Mouse (Mus musculus): ENCODE results near the gene Pdk2. TPM values are rescaled to one million over a fixed set of nuclear protein-coding genes. Genes with fewer than 3 reads are reported as not detected.

Pdk2 gene
- total and polyA plus RNA-seq, 2 experiments from 2014 or later = 168 to 179 TPM

DNA sequence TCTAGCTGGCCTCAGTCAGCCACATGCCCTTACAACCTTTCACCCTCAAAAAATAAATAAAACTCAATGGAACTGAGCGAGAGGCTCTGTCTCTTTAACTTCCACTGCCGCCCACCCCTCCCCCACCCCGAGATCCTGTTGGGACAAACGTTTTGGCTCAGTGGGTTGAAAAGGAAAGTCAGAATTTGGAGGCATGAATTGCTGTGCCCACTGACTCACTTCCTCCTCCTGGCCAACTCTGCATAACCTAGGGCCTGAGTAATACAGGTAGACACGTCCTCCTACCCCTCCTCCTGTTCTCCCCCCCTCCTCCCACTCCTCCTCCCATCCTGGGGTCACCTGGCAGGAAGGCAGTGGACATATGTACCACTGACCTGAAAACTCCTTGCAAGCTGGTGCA lies 44.6 kb upstream of the Pdk2 start:
- peaks cover 9% of the 10 kb centered on the region for H3K4me1 ChIP-seq (ENCODE audit: control insufficient read depth, insufficient read depth)
- H3K4me2 ChIP-seq (ENCODE audit: low read depth, low read length) = no peak overlapping the region
- H3K36me3 ChIP-seq (replicated peaks; ENCODE audit: control insufficient read depth, insufficient read depth, low read length) = no peaks in the 10 kb centered on the region
- no peak overlapping the region for H3K9ac ChIP-seq (replicated peaks; ENCODE audit: low read depth, low read length)
- H3K4me3 ChIP-seq (ENCODE audit: low read depth, low read length) = no peak overlapping the region
- DNase-seq (ENCODE audit: low spot score) (no peak), ATAC-seq (ENCODE audit: insufficient read depth, low read depth) (no peak)
- TF ChIP-seq CTCF (IDR thresholded peaks at IDR 0.05; ENCODE audit: low read depth) (no peak), EP300 (IDR thresholded peaks at IDR 0.05; ENCODE audit: low read depth) (no peak)
- H3K9me3 ChIP-seq (replicated peaks; ENCODE audit: control insufficient read depth, low read length) = no peaks in the 10 kb centered on the region
- 31% methylated on average over 5 of the region's 5 CpGs for WGBS
- no peak overlapping the region for H3K27ac ChIP-seq (ENCODE audit: low read depth)
- no peaks in the 10 kb centered on the region for H3K27me3 ChIP-seq (ENCODE audit: control insufficient read depth, insufficient read depth, low read length)

DNA sequence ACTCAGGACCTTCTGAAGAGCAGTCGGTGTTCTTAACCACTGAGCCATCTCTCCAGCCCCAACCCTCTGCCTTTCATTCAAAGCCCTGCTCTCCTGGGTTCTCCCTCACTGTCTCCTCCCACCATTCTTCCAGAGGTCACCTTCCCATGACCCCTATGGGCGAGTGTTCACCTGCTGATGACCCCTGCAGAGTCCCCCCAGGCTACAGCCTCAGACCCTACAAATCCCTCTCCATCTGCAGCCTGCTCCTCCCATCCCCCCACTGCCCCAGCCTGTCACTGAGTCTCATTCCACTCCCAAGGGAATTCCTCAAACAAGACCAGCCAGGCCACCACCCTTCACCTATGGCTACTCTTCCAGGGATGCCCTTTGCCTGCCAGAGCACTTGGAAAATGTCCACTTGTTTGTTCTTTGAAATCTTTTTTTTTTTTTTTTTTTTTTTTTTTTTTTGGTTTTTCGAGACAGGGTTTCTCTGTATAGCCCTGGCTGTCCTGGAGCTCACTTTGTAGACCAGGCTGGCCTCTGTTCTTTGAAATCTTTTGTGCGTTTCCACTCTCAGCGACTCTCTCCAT lies 43.7 kb upstream of the Pdk2 start:
- Histone ChIP-seq H3K9me3 (replicated peaks; ENCODE audit: control insufficient read depth, low read length) (no peaks in the 10 kb centered on the region), H3K4me2 (ENCODE audit: low read depth, low read length) (no peak overlapping the region), H3K4me1 (ENCODE audit: control insufficient read depth, insufficient read depth) (peaks cover 11% of the 10 kb centered on the region), H3K27ac (ENCODE audit: low read depth) (no peak overlapping the region), H3K27me3 (ENCODE audit: control insufficient read depth, insufficient read depth, low read length) (no peaks in the 10 kb centered on the region), H3K9ac (replicated peaks; ENCODE audit: low read depth, low read length) (no peak overlapping the region), H3K4me3 (ENCODE audit: low read depth, low read length) (no peak overlapping the region), H3K36me3 (replicated peaks; ENCODE audit: control insufficient read depth, insufficient read depth, low read length) (no peaks in the 10 kb centered on the region)
- 54% methylated on average over 5 of the region's 5 CpGs for WGBS
- no peak for ATAC-seq (ENCODE audit: insufficient read depth, low read depth)
- no peak for TF ChIP-seq EP300 (IDR thresholded peaks at IDR 0.05; ENCODE audit: low read depth)
- no peak for TF ChIP-seq CTCF (IDR thresholded peaks at IDR 0.05; ENCODE audit: low read depth)
- no peak for DNase-seq (ENCODE audit: low spot score)

DNA sequence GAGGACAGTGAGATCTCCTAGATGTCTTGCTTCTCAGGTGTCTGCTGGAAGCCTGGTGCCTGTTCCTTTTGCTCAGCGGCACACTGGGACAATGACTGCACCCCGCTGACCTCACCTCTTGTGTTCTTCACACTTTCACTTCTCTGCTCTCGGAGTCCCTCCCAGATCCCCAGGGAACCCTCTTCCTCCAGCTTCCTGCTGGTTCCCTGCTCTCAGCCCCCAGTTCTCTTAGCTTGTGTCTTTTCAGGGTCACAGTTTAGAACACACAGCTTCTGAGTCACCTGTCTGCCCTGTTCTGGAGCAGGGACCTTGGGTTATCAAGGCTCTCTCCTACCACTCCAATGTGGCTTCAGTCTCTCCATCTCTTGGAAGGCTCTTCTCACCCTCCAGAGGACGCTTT lies 43.0 kb upstream of the Pdk2 start:
- Histone ChIP-seq H3K36me3 (replicated peaks; ENCODE audit: control insufficient read depth, insufficient read depth, low read length) (no peaks in the 10 kb centered on the region), H3K27me3 (ENCODE audit: control insufficient read depth, insufficient read depth, low read length) (no peaks in the 10 kb centered on the region), H3K4me2 (ENCODE audit: low read depth, low read length) (no peak overlapping the region), H3K4me3 (ENCODE audit: low read depth, low read length) (no peak overlapping the region), H3K4me1 (ENCODE audit: control insufficient read depth, insufficient read depth) (peaks cover 18% of the 10 kb centered on the region), H3K27ac (ENCODE audit: low read depth) (no peak overlapping the region), H3K9me3 (replicated peaks; ENCODE audit: control insufficient read depth, low read length) (no peaks in the 10 kb centered on the region), H3K9ac (replicated peaks; ENCODE audit: low read depth, low read length) (no peak overlapping the region)
- DNase-seq (ENCODE audit: low spot score) = no peak
- no peak for ATAC-seq (ENCODE audit: insufficient read depth, low read depth)
- no peak for TF ChIP-seq EP300 (IDR thresholded peaks at IDR 0.05; ENCODE audit: low read depth)
- no peak for TF ChIP-seq CTCF (IDR thresholded peaks at IDR 0.05; ENCODE audit: low read depth)
- 59% methylated on average over 4 of the region's 4 CpGs for WGBS

DNA sequence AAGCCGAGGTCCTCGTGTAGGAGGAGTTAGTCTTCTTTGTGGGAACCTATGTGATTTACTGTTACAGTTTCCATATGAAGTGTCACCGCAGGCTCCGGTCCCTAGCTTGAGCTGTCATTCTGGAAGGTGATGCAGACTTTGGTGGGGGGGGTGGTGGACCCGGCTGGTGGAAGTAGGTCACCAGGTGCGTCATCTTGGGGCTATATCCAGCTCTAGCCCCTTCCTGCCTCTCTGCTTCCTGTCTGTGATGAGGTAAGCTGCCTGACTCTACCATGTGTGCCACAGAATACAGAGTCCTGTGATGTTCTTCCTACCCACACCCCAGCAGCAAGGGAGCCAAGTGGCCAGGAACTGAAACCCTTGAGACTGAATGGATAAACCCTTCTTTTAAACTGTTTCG lies 41.7 kb upstream of the Pdk2 start:
- H3K36me3 ChIP-seq (replicated peaks; ENCODE audit: control insufficient read depth, insufficient read depth, low read length) = no peaks in the 10 kb centered on the region
- no peak overlapping the region for H3K4me3 ChIP-seq (ENCODE audit: low read depth, low read length)
- ATAC-seq (ENCODE audit: insufficient read depth, low read depth) (no peak), DNase-seq (ENCODE audit: low spot score) (no peak)
- no peak overlapping the region for H3K4me2 ChIP-seq (ENCODE audit: low read depth, low read length)
- no peaks in the 10 kb centered on the region for H3K27me3 ChIP-seq (ENCODE audit: control insufficient read depth, insufficient read depth, low read length)
- TF ChIP-seq CTCF (IDR thresholded peaks at IDR 0.05; ENCODE audit: low read depth) (no peak), EP300 (IDR thresholded peaks at IDR 0.05; ENCODE audit: low read depth) (no peak)
- peaks cover 31% of the 10 kb centered on the region for H3K4me1 ChIP-seq (ENCODE audit: control insufficient read depth, insufficient read depth)
- no peak overlapping the region for H3K27ac ChIP-seq (ENCODE audit: low read depth)
- WGBS = 85% methylated on average over 7 of the region's 7 CpGs
- no peak overlapping the region for H3K9ac ChIP-seq (replicated peaks; ENCODE audit: low read depth, low read length)
- no peaks in the 10 kb centered on the region for H3K9me3 ChIP-seq (replicated peaks; ENCODE audit: control insufficient read depth, low read length)

DNA sequence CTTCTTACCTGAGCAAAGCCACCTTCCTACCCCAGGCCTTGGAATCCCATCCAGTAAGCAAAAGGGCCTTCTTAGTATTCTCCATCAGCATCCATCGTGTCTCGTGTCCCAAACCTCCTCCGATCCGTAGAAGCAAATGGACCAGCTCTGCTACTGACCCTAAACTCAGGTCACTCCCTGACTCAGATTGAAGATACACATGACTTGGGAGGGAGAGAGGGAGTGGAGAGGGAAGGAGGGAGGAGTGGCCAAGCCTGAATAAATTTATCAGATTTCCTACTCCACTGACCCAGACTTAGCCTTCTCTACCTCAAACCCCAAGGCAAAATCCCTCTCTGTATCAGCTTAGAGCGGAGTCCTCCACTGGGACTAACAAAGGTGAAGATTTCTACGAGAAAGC lies 39.6 kb upstream of the Pdk2 start:
- DNase-seq (ENCODE audit: low spot score) = no peak
- H3K4me2 ChIP-seq (ENCODE audit: low read depth, low read length) = no peak overlapping the region
- no peak overlapping the region for H3K9ac ChIP-seq (replicated peaks; ENCODE audit: low read depth, low read length)
- peaks cover 31% of the 10 kb centered on the region for H3K4me1 ChIP-seq (ENCODE audit: control insufficient read depth, insufficient read depth)
- H3K27ac ChIP-seq (ENCODE audit: low read depth) = no peak overlapping the region
- no peak for TF ChIP-seq EP300 (IDR thresholded peaks at IDR 0.05; ENCODE audit: low read depth)
- TF ChIP-seq CTCF (IDR thresholded peaks at IDR 0.05; ENCODE audit: low read depth) = no peak
- no peaks in the 10 kb centered on the region for H3K9me3 ChIP-seq (replicated peaks; ENCODE audit: control insufficient read depth, low read length)
- H3K36me3 ChIP-seq (replicated peaks; ENCODE audit: control insufficient read depth, insufficient read depth, low read length) = no peaks in the 10 kb centered on the region
- no peak for ATAC-seq (ENCODE audit: insufficient read depth, low read depth)
- no peaks in the 10 kb centered on the region for H3K27me3 ChIP-seq (ENCODE audit: control insufficient read depth, insufficient read depth, low read length)
- no peak overlapping the region for H3K4me3 ChIP-seq (ENCODE audit: low read depth, low read length)
- WGBS = 89% methylated on average over 6 of the region's 6 CpGs

DNA sequence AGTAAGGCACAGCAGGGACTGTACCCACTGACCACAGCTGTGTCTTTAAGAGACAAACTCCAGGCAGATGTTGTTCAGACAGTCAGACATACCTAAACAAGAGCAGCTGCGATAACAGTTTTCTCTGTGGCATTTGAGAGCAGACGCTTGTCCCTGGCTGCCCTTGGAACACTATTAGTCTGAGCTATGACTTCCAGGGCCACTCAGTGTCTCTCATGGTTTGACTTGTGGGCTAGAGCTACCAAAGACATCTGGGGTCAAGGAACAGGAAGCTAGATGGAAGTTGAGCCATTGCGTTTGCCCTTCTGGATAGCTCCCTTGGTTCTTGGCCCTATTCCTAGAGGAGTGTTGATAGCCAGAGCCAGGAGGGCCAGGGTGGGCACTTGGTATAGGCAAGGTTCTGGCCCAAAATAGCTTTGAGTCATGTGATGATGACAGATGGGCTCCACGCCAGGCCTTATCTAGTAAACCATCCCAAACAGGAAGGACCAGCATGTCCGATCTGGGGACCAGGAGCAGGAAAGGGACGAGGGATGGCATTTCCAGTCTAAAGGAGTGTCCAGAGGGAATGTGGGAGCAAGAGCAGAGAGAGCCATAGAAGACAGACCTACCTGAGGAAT lies 38.2 kb upstream of the Pdk2 start:
- TF ChIP-seq CTCF (IDR thresholded peaks at IDR 0.05; ENCODE audit: low read depth) (no peak), EP300 (IDR thresholded peaks at IDR 0.05; ENCODE audit: low read depth) (no peak)
- DNase-seq (ENCODE audit: low spot score) (no peak), ATAC-seq (ENCODE audit: insufficient read depth, low read depth) (no peak)
- Histone ChIP-seq H3K4me2 (ENCODE audit: low read depth, low read length) (0 out of 2 replicates have a peak overlapping the region, but pooled peaks have one; percentile 7), H3K27ac (ENCODE audit: low read depth) (peak overlapping the region; percentile 61), H3K4me1 (ENCODE audit: control insufficient read depth, insufficient read depth) (peaks cover 42% of the 10 kb centered on the region), H3K36me3 (replicated peaks; ENCODE audit: control insufficient read depth, insufficient read depth, low read length) (no peaks in the 10 kb centered on the region), H3K9ac (replicated peaks; ENCODE audit: low read depth, low read length) (no peak overlapping the region), H3K4me3 (ENCODE audit: low read depth, low read length) (no peak overlapping the region), H3K27me3 (ENCODE audit: control insufficient read depth, insufficient read depth, low read length) (no peaks in the 10 kb centered on the region), H3K9me3 (replicated peaks; ENCODE audit: control insufficient read depth, low read length) (no peaks in the 10 kb centered on the region)
- WGBS = 10% methylated on average over 6 of the region's 6 CpGs

All from heart, postnatal 0 days (tissue).